Mouse (Mus musculus): ENCODE data around the gene Tmem45a. TPM values are rescaled to one million over a fixed set of nuclear protein-coding genes. Genes with fewer than 3 reads are reported as not detected.
A peak's percentile ranks its signal among the peaks of the same experiment; 100 is the strongest.

The Tmem45a gene
- polyA plus RNA-seq, 1 experiment from 2014 or later: 0.89 TPM

- 70% methylated on average over 7 of the region's 7 CpGs for WGBS (ENCODE audit: insufficient replicate concordance)
- H3K27ac ChIP-seq (ENCODE audit: low read length): peak overlapping the region; percentile 41
These were observed 85.0 kb downstream of the Tmem45a start for GRCm38 (mm10) chr16:56800946-56801345.

GRCm38 (mm10) chr16:56800469-56800868, 85.5 kb downstream of the Tmem45a start:
- WGBS (ENCODE audit: insufficient replicate concordance): 33% methylated on average over 2 of the region's 2 CpGs
- ATAC-seq (ENCODE audit: low read depth): no peak
- Histone ChIP-seq H3K4me1 (ENCODE audit: control insufficient read depth, low read depth, low read length) (peaks cover 15% of the 10 kb centered on the region), H3K9ac (ENCODE audit: low read depth, low read length) (no peak overlapping the region), H3K27ac (ENCODE audit: low read length) (peak overlapping the region; percentile 41; the same call in 1 of the 2 replicates), H3K36me3 (ENCODE audit: control insufficient read depth, insufficient read depth) (no peaks in the 10 kb centered on the region), H3K4me2 (ENCODE audit: low read depth, low read length) (no peak overlapping the region), H3K9me3 (replicated peaks; ENCODE audit: control insufficient read depth, low read length) (no peaks in the 10 kb centered on the region), H3K27me3 (ENCODE audit: control insufficient read depth, insufficient read depth, low read depth, low read length) (no peaks in the 10 kb centered on the region), H3K4me3 (ENCODE audit: low read depth, low read length) (no peak overlapping the region)

More at GRCm38 (mm10) chr16:56800946-56801345, 85.0 kb downstream of the Tmem45a start:
- Histone ChIP-seq H3K9ac (ENCODE audit: low read depth, low read length) (no peak overlapping the region), H3K4me3 (ENCODE audit: low read depth, low read length) (no peak overlapping the region), H3K4me2 (ENCODE audit: low read depth, low read length) (no peak overlapping the region), H3K36me3 (ENCODE audit: control insufficient read depth, insufficient read depth) (no peaks in the 10 kb centered on the region), H3K27me3 (ENCODE audit: control insufficient read depth, insufficient read depth, low read depth, low read length) (no peaks in the 10 kb centered on the region), H3K9me3 (replicated peaks; ENCODE audit: control insufficient read depth, low read length) (no peaks in the 10 kb centered on the region), H3K4me1 (ENCODE audit: control insufficient read depth, low read depth, low read length) (peaks cover 15% of the 10 kb centered on the region)
- no peak for ATAC-seq (ENCODE audit: low read depth)

GRCm38 (mm10) chr16:56799541-56800029, 86.4 kb downstream of the Tmem45a start:
- Histone ChIP-seq H3K4me3 (ENCODE audit: low read depth, low read length) (no peak overlapping the region), H3K9me3 (replicated peaks; ENCODE audit: control insufficient read depth, low read length) (no peaks in the 10 kb centered on the region), H3K4me2 (ENCODE audit: low read depth, low read length) (no peak overlapping the region), H3K27me3 (ENCODE audit: control insufficient read depth, insufficient read depth, low read depth, low read length) (no peaks in the 10 kb centered on the region), H3K4me1 (ENCODE audit: control insufficient read depth, low read depth, low read length) (peaks cover 15% of the 10 kb centered on the region), H3K27ac (ENCODE audit: low read length) (no peak overlapping the region), H3K9ac (ENCODE audit: low read depth, low read length) (no peak overlapping the region), H3K36me3 (ENCODE audit: control insufficient read depth, insufficient read depth) (no peaks in the 10 kb centered on the region)
- no peak for ATAC-seq (ENCODE audit: low read depth)
- WGBS (ENCODE audit: insufficient replicate concordance): 30% methylated on average over 3 of the region's 3 CpGs

- H3K9ac ChIP-seq (ENCODE audit: low read depth, low read length): no peak overlapping the region
- no peaks in the 10 kb centered on the region for H3K9me3 ChIP-seq (replicated peaks; ENCODE audit: control insufficient read depth, low read length)
- no peak overlapping the region for H3K27ac ChIP-seq (ENCODE audit: low read length)
- no peaks in the 10 kb centered on the region for H3K36me3 ChIP-seq (ENCODE audit: control insufficient read depth, insufficient read depth)
- H3K4me2 ChIP-seq (ENCODE audit: low read depth, low read length): no peak overlapping the region
- H3K4me3 ChIP-seq (ENCODE audit: low read depth, low read length): no peak overlapping the region
- no peak for ATAC-seq (ENCODE audit: low read depth)
- 32% methylated on average over 7 of the region's 7 CpGs for WGBS (ENCODE audit: insufficient replicate concordance)
- H3K27me3 ChIP-seq (ENCODE audit: control insufficient read depth, insufficient read depth, low read depth, low read length): no peaks in the 10 kb centered on the region
- H3K4me1 ChIP-seq (ENCODE audit: control insufficient read depth, low read depth, low read length): peaks cover 15% of the 10 kb centered on the region
These were observed 87.1 kb downstream of the Tmem45a start for GRCm38 (mm10) chr16:56798873-56799272.

GRCm38 (mm10) chr16:56795481-56796139, 90.4 kb downstream of the Tmem45a start, which contains the start of gene Adgrg7:
Gene Adgrg7, minus strand, starts transcription at chr16:56795855.
- peak within 1 kb of the TSS; percentile 6; the same call in 1 of the 2 replicates for H3K4me2 ChIP-seq (ENCODE audit: low read depth, low read length)
- 34% methylated on average over 8 of the region's 8 CpGs for WGBS (ENCODE audit: insufficient replicate concordance)
- no peak within 1 kb of the TSS for H3K4me3 ChIP-seq (ENCODE audit: low read depth, low read length)
- no peak within 1 kb of the TSS for H3K9ac ChIP-seq (ENCODE audit: low read depth, low read length)
- H3K9me3 ChIP-seq (replicated peaks; ENCODE audit: control insufficient read depth, low read length): no peaks in the 10 kb centered on the region
- H3K36me3 ChIP-seq (ENCODE audit: control insufficient read depth, insufficient read depth): no peaks in the 10 kb centered on the region
- no peaks in the 10 kb centered on the region for H3K27me3 ChIP-seq (ENCODE audit: control insufficient read depth, insufficient read depth, low read depth, low read length)
- ATAC-seq (ENCODE audit: low read depth): no peak
- peaks cover 6% of the 10 kb centered on the region; the same call in 1 of the 2 replicates for H3K4me1 ChIP-seq (ENCODE audit: control insufficient read depth, low read depth, low read length)
- H3K27ac ChIP-seq (ENCODE audit: low read length): no peak within 1 kb of the TSS

GRCm38 (mm10) chr16:56794383-56795144, 91.4 kb downstream of the Tmem45a start:
- no peak for ATAC-seq (ENCODE audit: low read depth)
- no peaks in the 10 kb centered on the region for H3K27me3 ChIP-seq (ENCODE audit: control insufficient read depth, insufficient read depth, low read depth, low read length)
- WGBS (ENCODE audit: insufficient replicate concordance): 64% methylated on average over 7 of the region's 7 CpGs

GRCm38 (mm10) chr16:56793778-56794177, 92.2 kb downstream of the Tmem45a start:
- Histone ChIP-seq H3K4me2 (ENCODE audit: low read depth, low read length) (no peak overlapping the region), H3K4me1 (ENCODE audit: control insufficient read depth, low read depth, low read length) (peaks cover 1% of the 10 kb centered on the region; the same call in 1 of the 2 replicates), H3K4me3 (ENCODE audit: low read depth, low read length) (no peak overlapping the region), H3K9me3 (replicated peaks; ENCODE audit: control insufficient read depth, low read length) (no peaks in the 10 kb centered on the region), H3K36me3 (ENCODE audit: control insufficient read depth, insufficient read depth) (no peaks in the 10 kb centered on the region), H3K27ac (ENCODE audit: low read length) (no peak overlapping the region), H3K9ac (ENCODE audit: low read depth, low read length) (no peak overlapping the region), H3K27me3 (ENCODE audit: control insufficient read depth, insufficient read depth, low read depth, low read length) (no peaks in the 10 kb centered on the region)
- 77% methylated on average over 1 of the region's 1 CpGs for WGBS (ENCODE audit: insufficient replicate concordance)
- ATAC-seq (ENCODE audit: low read depth): no peak

More at GRCm38 (mm10) chr16:56794383-56795144, 91.4 kb downstream of the Tmem45a start:
- H3K9ac ChIP-seq (ENCODE audit: low read depth, low read length): no peak overlapping the region
- no peak overlapping the region for H3K4me3 ChIP-seq (ENCODE audit: low read depth, low read length)
- no peak overlapping the region for H3K27ac ChIP-seq (ENCODE audit: low read length)
- H3K4me2 ChIP-seq (ENCODE audit: low read depth, low read length): no peak overlapping the region
- H3K4me1 ChIP-seq (ENCODE audit: control insufficient read depth, low read depth, low read length): peaks cover 5% of the 10 kb centered on the region; the same call in 1 of the 2 replicates
- no peaks in the 10 kb centered on the region for H3K9me3 ChIP-seq (replicated peaks; ENCODE audit: control insufficient read depth, low read length)
- H3K36me3 ChIP-seq (ENCODE audit: control insufficient read depth, insufficient read depth): no peaks in the 10 kb centered on the region

- Histone ChIP-seq H3K4me2 (ENCODE audit: low read depth, low read length) (no peak overlapping the region), H3K9ac (ENCODE audit: low read depth, low read length) (no peak overlapping the region), H3K9me3 (replicated peaks; ENCODE audit: control insufficient read depth, low read length) (no peaks in the 10 kb centered on the region), H3K27ac (ENCODE audit: low read length) (no peak overlapping the region), H3K4me1 (ENCODE audit: control insufficient read depth, low read depth, low read length) (no peaks in the 10 kb centered on the region), H3K36me3 (ENCODE audit: control insufficient read depth, insufficient read depth) (no peaks in the 10 kb centered on the region), H3K27me3 (ENCODE audit: control insufficient read depth, insufficient read depth, low read depth, low read length) (no peaks in the 10 kb centered on the region), H3K4me3 (ENCODE audit: low read depth, low read length) (no peak overlapping the region)
- 67% methylated on average over 2 of the region's 2 CpGs for WGBS (ENCODE audit: insufficient replicate concordance)
- ATAC-seq (ENCODE audit: low read depth): no peak
These were observed 100.0 kb downstream of the Tmem45a start for GRCm38 (mm10) chr16:56785943-56786342.
